Comparison of ENCODE assay signal across 11 mouse cellular contexts in genomic region chr11:50439857-50440256, GRCm38 (mm10). TPM values are rescaled to one million over a fixed set of nuclear protein-coding genes. Genes with fewer than 3 reads are reported as not detected.
DNase-seq lines count a peak whose midpoint lies in the region; ATAC-seq and TF ChIP-seq lines count a peak whose summit lies in the region.
"Had no signal": no experiment of that assay in that cellular context is flagged by ENCODE, and none has a peak within 500 bp of the region (broad histone marks: within the 10 kb centered on the region; RNA-seq: fewer than 3 reads in every experiment).

No protein-coding gene starts in this region.

- H3K4me1 ChIP-seq in liver, postnatal 0 days (ENCODE audit: insufficient read depth): peaks cover 4% of the 10 kb centered on the region; the same call in 1 of the 2 replicates
- 0 out of 2 replicates have a peak, but pooled peaks cover 2% of the 10 kb centered on the region for H3K4me1 ChIP-seq in liver, embryonic 12.5 days
- H3K4me1 ChIP-seq in MEL (ENCODE audit: control insufficient read depth in 1 of 2, insufficient read depth in 2 of 2, low read length in 2 of 2): peaks cover 0 to 10% of the 10 kb centered on the region in 2 experiments; a peak in 2 of 4 replicates
- H3K4me1 ChIP-seq: limb, embryonic 10.5 days had no signal

- no peaks in the 10 kb centered on the region for H3K79me2 ChIP-seq in MEL (ENCODE audit: control insufficient read depth, insufficient read depth, low read length, poor library complexity)

- H3K36me3 ChIP-seq in liver, postnatal 0 days (replicated peaks; ENCODE audit: insufficient read depth, low read length): no peaks in the 10 kb centered on the region
- H3K36me3 ChIP-seq in liver, embryonic 12.5 days: no peaks in the 10 kb centered on the region
- H3K36me3 ChIP-seq in MEL (ENCODE audit: control insufficient read depth in 1 of 2, insufficient read depth in 2 of 2, low read length in 2 of 2): peaks cover 0 to 3% of the 10 kb centered on the region in 2 experiments; a peak in 2 of 4 replicates
- H3K36me3 ChIP-seq: embryonic facial prominence, embryonic 13.5 days; limb, embryonic 10.5 days had no signal

- H3K27ac ChIP-seq in liver, postnatal 0 days (ENCODE audit: low read depth): no peak overlapping the region
- H3K27ac ChIP-seq in liver, embryonic 12.5 days: no peak overlapping the region
- H3K27ac ChIP-seq in MEL (ENCODE audit: control insufficient read depth, low read depth, low read length): no peak overlapping the region
- H3K27ac ChIP-seq: embryonic facial prominence, embryonic 13.5 days; limb, embryonic 10.5 days had no signal

- H3K9ac ChIP-seq in liver, postnatal 0 days (replicated peaks): no peak overlapping the region
- no peak overlapping the region for H3K9ac ChIP-seq in liver, embryonic 12.5 days
- H3K9ac ChIP-seq in MEL (ENCODE audit: control insufficient read depth, low read depth, low read length, poor library complexity, severe bottlenecking): no peak overlapping the region
- H3K9ac ChIP-seq: embryonic facial prominence, embryonic 13.5 days had no signal

- no peaks in the 10 kb centered on the region for H3K27me3 ChIP-seq in liver, postnatal 0 days (ENCODE audit: insufficient read depth, low read length)
- H3K27me3 ChIP-seq in liver, embryonic 12.5 days (replicated peaks): peaks cover 13% of the 10 kb centered on the region; the same call in 1 of the 2 replicates
- peaks cover 0 to 1% of the 10 kb centered on the region in 2 experiments; a peak in 1 of 4 replicates for H3K27me3 ChIP-seq in MEL (ENCODE audit: control insufficient read depth in 1 of 2, insufficient read depth in 2 of 2, low read length in 2 of 2)

- 63% methylated on average over 8 of the region's 8 CpGs for WGBS in liver, postnatal 0 days (ENCODE audit: insufficient replicate concordance)
- 54% methylated on average over 8 of the region's 8 CpGs for WGBS in liver, embryonic 12.5 days (ENCODE audit: insufficient replicate concordance)

- TF ChIP-seq RAD21 in MEL (IDR thresholded peaks at IDR 0.05; ENCODE audit: low read depth, low read length): peak; percentile 55

- no peak overlapping the region for H3K4me2 ChIP-seq in liver, postnatal 0 days (ENCODE audit: low read depth, low read length)
- H3K4me2 ChIP-seq in liver, embryonic 12.5 days: no peak overlapping the region
- H3K4me2 ChIP-seq: embryonic facial prominence, embryonic 13.5 days had no signal

- peak; percentile 49 for TF ChIP-seq CTCF in liver, postnatal 0 days (IDR thresholded peaks at IDR 0.05; ENCODE audit: low read depth)
- peak; percentile 61 to 77 (median 72) for TF ChIP-seq CTCF in MEL (IDR thresholded peaks at IDR 0.05 in 2 of 3, conservative IDR thresholded peaks at IDR 0.05 in 1 of 3; ENCODE audit: control insufficient read depth in 1 of 3, insufficient read depth in 1 of 3, low read depth in 2 of 3, low read length in 3 of 3, poor library complexity in 1 of 3, severe bottlenecking in 1 of 3)

- TF ChIP-seq POLR2A in MEL (IDR thresholded peaks at IDR 0.05; ENCODE audit: control insufficient read depth in 1 of 2, insufficient read depth in 1 of 2, low read depth in 1 of 2, low read length in 2 of 2, poor library complexity in 1 of 2): no peak

- no peak overlapping the region for H3K4me3 ChIP-seq in liver, postnatal 0 days (ENCODE audit: low read depth, low read length)
- H3K4me3 ChIP-seq in liver, embryonic 12.5 days: no peak overlapping the region
- no peak overlapping the region for H3K4me3 ChIP-seq in MEL (ENCODE audit: control insufficient read depth in 1 of 2, insufficient read depth in 1 of 2, low read depth in 2 of 2, low read length in 2 of 2)
- H3K4me3 ChIP-seq: embryonic facial prominence, embryonic 13.5 days; limb, embryonic 10.5 days had no signal

- H3K9me3 ChIP-seq in liver, postnatal 0 days (ENCODE audit: low read length): no peaks in the 10 kb centered on the region
- H3K9me3 ChIP-seq in liver, embryonic 12.5 days (replicated peaks): no peaks in the 10 kb centered on the region
- H3K9me3 ChIP-seq in MEL (replicated peaks; ENCODE audit: insufficient read depth, low read length): no peaks in the 10 kb centered on the region
- H3K9me3 ChIP-seq: embryonic facial prominence, embryonic 13.5 days; limb, embryonic 10.5 days had no signal

- no peak for ATAC-seq in liver, postnatal 0 days
- no peak for ATAC-seq in liver, embryonic 12.5 days

- no peak for TF ChIP-seq EP300 in liver, postnatal 0 days (IDR thresholded peaks at IDR 0.05; ENCODE audit: low read depth)
- TF ChIP-seq EP300 in MEL (IDR thresholded peaks at IDR 0.05; ENCODE audit: low read depth in 1 of 2, low read length in 2 of 2): no peak

- peak; percentile 37 for DNase-seq in adrenal gland, postnatal 10 days
- no peak for DNase-seq in adrenal gland, adult 8-10 months
- DNase-seq in liver, postnatal 0 days: no peak
- DNase-seq in MEL (ENCODE audit: low read depth, low spot score): peak; percentile 63
- peak; percentile 21 for DNase-seq in lung, postnatal 36 days
- no peak for DNase-seq in spleen, postnatal 4 days (ENCODE audit: low spot score in 2 of 2)
- no peak for DNase-seq in layer of hippocampus, adult 9-10 months (ENCODE audit: low spot score)
- DNase-seq: right cerebral cortex, postnatal 14 days had no signal

TF ChIP-seq in MEL, 35 proteins besides CTCF, POLR2A, EP300 and RAD21:
- no peak for TF ChIP-seq MXI1 (IDR thresholded peaks at IDR 0.05; ENCODE audit: low read depth, low read length)
- TF ChIP-seq ZC3H11A (IDR thresholded peaks at IDR 0.05; ENCODE audit: low read depth, low read length): peak; percentile 47; the same call in 1 of the 2 replicates
- TF ChIP-seq SMC3 (IDR thresholded peaks at IDR 0.05; ENCODE audit: low read depth, low read length): peak; percentile 62
- TF ChIP-seq MYC (IDR thresholded peaks at IDR 0.05; ENCODE audit: low read depth, low read length): 0 out of 2 replicates have a peak, but pooled peaks have one; percentile 42

RNA-seq across cellular contexts. Expression of gene Rufy1, which starts 8.9 kb away (rescaled TPM):
- 10 to 100 TPM; 24.0 to 25.3 TPM for total RNA-seq in adrenal gland, postnatal 10 days (2021)
- 10 to 100 TPM; 41.9 to 56.9 (median 49.4) TPM for total RNA-seq in adrenal gland, adult 8-10 months (2022)
- polyA plus RNA-seq in liver, postnatal 0 days (2015; fragmentation: Nextera tagmentation; extraction: Ambion mirVana): 7.1 and 7.9 TPM in 2 replicates
- polyA plus RNA-seq in liver, embryonic 12.5 days (2016; fragmentation: Nextera tagmentation; extraction: Ambion mirVana): 12.0 and 12.8 TPM in 2 replicates
- 13.8 and 18.4 TPM in 2 replicates for total RNA-seq in MEL (2012; rRNA removed)
- 10 to 100 TPM in 1 of 2 experiments, not detected in 1; 17.8 TPM for polyA plus RNA-seq in MEL (2012; ENCODE audit: insufficient read depth in 1 of 2, insufficient read length in 2 of 2, low read depth in 1 of 2, low replicate concordance in 2 of 2, missing spikeins in 1 of 2)

Comparison
In these comparisons a context has a peak if more than half of its experiments do, and no peak if none do; other contexts are left out.
1. DNase-seq: peak in adrenal gland, postnatal 10 days (single experiment), MEL (single experiment) and lung, postnatal 36 days (single experiment); none in adrenal gland, adult 8-10 months (single experiment), liver, postnatal 0 days (single experiment), spleen, postnatal 4 days (0 of 2) and layer of hippocampus, adult 9-10 months (single experiment).